Mouse (Mus musculus) cerebellum, adult 18-20 months (tissue): ENCODE measurements around the gene Gm9918.

ENCODE experiments used
- DNase-seq, 2 experiments: peaks; one replicate each; pipeline ENCODE4 v3.0.0; 2021

Gm9918 gene

DNA sequence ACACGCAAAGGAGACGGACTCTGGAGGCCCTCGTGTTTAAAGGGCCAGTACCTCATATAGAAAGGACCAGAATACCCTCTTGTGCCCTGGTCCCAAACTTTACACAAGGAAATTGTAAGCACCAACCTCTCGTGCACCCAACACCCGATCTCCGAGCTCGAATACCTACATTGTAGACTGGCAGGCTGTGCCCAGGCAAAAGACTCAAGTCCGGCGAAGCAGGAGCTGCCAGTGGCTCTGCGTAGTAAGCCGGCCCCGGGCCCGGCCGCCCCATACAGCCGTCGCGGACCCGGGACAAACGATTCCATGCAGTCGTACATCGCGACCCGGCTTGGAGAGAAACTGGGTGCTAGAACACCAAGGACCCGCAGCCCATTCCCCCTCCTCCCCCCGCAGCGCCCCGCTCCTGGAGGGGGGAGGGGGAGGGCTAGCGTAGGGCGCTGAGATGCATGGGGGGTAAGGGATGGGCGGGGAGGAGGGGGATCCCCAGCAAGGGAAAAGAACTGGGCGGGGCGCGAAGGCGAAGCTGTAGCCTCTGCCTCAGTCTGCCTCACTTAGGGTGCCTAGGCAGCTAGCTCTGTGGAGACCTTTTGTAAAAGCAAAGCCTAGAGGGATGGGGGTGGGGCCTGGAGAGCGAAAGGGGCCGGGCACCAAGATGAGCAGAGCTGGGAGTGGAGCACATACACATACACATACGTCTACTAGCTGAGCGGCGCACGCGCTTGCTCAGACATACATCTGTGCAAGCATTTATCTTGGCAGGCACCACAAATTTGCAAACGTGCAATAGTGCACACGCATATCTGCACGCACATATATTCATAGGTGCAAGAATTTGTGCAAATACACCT, 24.2 kb upstream of the Gm9918 start:
- peak; percentile 70 to 78 for DNase-seq

DNA sequence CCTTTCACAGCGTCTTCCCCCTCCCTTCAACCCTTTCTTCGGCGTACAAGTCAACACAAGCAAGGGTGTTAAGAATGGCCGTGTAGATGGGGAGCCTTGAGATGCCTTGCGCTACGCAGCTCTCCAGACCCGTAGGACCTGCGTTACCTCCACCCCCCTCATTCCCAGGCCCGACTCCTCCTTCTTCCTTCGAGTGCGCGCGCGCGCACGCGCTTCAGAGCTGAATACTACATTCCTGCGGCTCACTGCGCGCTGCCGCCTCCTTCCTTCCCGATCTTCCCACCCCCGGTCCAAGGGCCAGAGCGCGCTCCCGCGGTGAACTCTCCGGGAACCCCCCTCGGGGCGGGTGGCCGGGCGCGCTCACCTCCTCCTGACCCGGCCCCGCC, 23.5 kb upstream of the Gm9918 start:
- DNase-seq = peak; percentile 91 to 94

- DNase-seq = peak; percentile 50 to 51
These were observed 22.9 kb upstream of the Gm9918 start for GRCm38 (mm10) chr15:102247252-102248130.

- no peak for DNase-seq
These were observed 22.1 kb upstream of the Gm9918 start for GRCm38 (mm10) chr15:102248131-102248811.

DNA sequence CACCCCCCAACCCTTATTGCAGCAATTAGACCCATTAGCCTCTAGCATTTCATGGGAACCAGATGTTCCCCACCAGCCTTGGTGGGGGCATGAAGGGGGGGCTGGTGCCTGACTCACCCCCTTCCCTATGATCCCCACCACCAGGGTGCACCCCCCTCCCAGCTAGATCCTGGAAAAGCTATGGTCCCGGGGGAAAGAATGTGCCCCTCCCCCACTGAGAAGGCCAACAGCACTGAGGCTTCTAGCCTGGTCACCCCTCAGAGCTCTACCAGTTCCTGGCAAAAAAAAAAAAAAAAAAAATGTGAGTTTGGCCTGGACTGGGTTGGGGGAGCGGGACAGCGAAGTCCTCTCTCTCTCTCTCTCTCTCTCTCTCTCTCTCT, 21.6 kb upstream of the Gm9918 start:
- no peak for DNase-seq

- no peak for DNase-seq
These were observed 21.1 kb upstream of the Gm9918 start for GRCm38 (mm10) chr15:102249251-102249691.

- DNase-seq = no peak
These were observed 20.4 kb upstream of the Gm9918 start for GRCm38 (mm10) chr15:102249967-102250366.

- no peak for DNase-seq
These were observed 19.8 kb upstream of the Gm9918 start for GRCm38 (mm10) chr15:102250521-102250920.

- DNase-seq = no peak
These were observed 14.7 kb upstream of the Gm9918 start for GRCm38 (mm10) chr15:102255547-102256255.

- DNase-seq = no peak
These were observed 13.7 kb upstream of the Gm9918 start for GRCm38 (mm10) chr15:102256431-102257201.

GRCm38 (mm10) chr15:102257202-102258075, 12.9 kb upstream of the Gm9918 start, which contains the start of gene Rarg:
Gene Rarg, minus strand, starts transcription at chr15:102257517.
- peak; percentile 69 to 71 for DNase-seq

DNA sequence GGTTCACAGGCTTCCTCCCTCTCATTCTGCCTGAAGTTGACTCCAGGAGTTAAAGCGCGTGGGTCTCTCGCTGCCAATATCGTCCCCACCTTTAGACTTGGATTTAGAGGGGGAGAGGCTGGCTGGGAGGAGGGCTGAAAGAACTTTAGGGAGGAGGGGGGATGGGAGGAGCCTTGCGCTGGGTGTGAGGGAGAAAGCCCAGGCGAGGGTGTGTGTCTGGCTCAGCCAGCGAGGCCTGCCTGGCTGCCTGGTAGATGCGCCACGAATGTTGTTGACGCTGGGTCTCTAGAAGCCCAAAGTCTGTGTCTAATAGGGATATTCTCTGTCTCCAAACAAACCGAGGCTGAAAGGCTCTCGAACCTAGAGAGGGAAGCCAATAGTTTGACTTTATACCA, 12.3 kb upstream of the Gm9918 start:
- peak; percentile 58 to 64 for DNase-seq

GRCm38 (mm10) chr15:102258581-102259253, 11.6 kb upstream of the Gm9918 start:
- no peak for DNase-seq

DNA sequence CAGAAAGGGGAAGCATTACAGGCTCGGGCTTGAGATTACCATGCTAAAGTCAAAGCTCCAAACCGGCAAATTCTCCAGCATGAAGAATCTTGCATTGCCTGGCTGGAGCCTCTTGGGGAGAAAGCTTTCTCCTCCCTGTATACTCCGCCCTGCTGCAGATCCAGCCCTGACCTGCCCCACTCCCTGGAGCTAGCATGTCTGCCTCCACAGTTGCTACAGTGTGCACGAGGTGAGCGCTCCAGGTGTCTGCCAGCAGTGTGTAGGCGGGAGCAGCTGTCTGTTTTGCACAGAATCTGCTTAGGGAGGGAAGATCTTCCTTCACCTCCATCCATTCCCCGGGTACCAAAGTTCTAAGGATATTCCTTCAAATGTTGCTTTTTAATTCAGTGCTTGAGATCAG, 7.8 kb upstream of the Gm9918 start:
- no peak for DNase-seq

DNA sequence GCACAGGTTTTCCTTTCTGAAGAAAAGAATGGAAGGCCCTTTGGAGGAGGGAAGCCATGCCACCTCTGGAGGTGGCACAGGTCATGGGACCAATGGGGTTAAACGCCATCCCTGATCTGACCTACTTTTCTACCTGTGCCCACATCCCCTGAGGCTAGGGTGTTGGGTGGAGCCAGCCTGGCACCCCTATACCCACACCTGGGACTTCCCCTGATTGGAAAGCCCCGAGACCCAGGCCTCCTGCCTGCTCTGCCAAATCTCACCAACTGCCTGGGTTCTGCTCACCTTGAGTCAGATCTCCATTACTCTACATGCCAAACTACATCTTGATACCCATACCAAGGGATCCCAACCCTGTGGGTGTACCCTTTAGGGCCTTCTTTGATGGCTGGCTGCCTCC, 7.3 kb upstream of the Gm9918 start:
- no peak for DNase-seq

- DNase-seq = no peak
These were observed 4.8 kb upstream of the Gm9918 start for GRCm38 (mm10) chr15:102265548-102265947.

- no peak for DNase-seq
These were observed 1.1 kb downstream of the Gm9918 start for GRCm38 (mm10) chr15:102271441-102271840.

DNA sequence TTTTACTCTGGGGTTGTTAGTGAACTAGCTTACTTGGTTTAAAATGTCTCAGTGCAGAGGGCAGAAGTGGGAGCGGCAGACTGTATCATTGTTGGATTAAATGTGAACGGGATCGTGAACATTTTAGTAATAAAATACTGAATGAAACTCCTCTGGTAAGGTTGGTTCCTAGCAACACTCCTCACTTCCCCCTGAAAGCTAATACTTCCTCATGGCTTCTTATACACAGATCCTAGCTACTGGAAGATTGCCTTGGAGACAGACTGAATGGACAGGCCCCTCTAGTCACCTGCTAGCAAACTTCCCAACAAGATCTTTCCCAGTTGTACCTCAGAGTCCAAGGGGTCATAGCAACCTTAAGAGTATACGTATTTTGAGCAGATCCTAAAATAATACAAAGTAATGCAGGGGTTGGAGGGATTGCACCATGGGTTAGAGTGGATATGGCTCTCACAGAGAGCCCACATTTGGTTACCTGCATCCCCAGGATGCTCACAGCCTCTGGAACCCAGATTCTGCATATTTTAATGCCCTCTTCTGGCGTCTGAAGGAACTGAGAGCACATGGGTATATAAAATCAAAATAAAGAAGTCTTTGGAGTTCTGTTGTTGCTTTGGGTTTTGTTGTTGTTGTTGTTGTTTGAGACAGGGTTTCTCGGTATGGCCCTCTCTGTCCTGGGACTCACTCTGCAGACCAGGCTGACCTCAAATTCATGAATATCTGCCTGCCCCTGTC, 3.8 kb downstream of the Gm9918 start:
- no peak for DNase-seq

DNA sequence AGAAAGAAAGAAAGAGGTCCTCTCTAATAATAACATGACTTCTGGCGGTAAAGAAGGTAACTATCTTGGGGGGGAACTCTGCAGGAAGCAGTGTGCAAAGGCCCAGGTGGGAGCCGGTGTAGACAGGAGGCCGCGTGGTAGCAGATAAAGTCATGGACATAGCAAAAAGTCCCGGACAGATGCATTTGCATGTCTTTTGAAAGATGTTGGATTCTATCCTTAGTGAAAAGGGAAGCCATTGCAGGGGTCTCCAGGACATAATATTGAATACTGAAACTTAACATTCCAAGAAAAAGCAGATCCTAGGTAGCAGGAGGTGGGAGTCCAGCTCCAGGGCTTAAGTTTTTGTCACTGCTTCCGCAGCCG, 8.3 kb downstream of the Gm9918 start:
- DNase-seq = no peak
